Mouse (Mus musculus) liver, adult 2 months (tissue): ENCODE data around the gene Vmn1r21. TPM values are rescaled to one million over a fixed set of nuclear protein-coding genes. Genes with fewer than 3 reads are reported as not detected.
"Not testable (repeated sequence)": the region's sequence is repeated elsewhere in the genome, so short reads cannot be mapped to it uniquely, and the experiment has no call there.

Experiments used
- DNase-seq: peaks from one replicate; pipeline ENCODE4 v3.0.0-alpha.2; 2011; ENCODE audit warnings: low read depth, low spot score; ENCODE audit errors: extremely low read depth
- H3K27ac ChIP-seq: fragments of 200-500 bp; replicated peaks from 2 replicates; pipeline ENCODE4 v1.5.1; 2012; ENCODE audit warnings: low read depth, mild to moderate bottlenecking, control low read depth, inconsistent platforms, low read length; ENCODE audit not compliant: insufficient read depth
- H3K27me3 ChIP-seq: fragments of 200-500 bp; 2 replicates; pipeline ENCODE4 v1.6.1; 2012; ENCODE audit warnings: mild to moderate bottlenecking, moderate library complexity, low read length, inconsistent platforms; ENCODE audit not compliant: control insufficient read depth, insufficient read depth
- H3K36me3 ChIP-seq: fragments of 200-500 bp; 2 replicates; pipeline ENCODE4 v1.6.1; 2012; ENCODE audit warnings: low read length, inconsistent platforms; ENCODE audit not compliant: control insufficient read depth, insufficient read depth
- H3K4me1 ChIP-seq: fragments of 200-500 bp; 2 replicates; pipeline ENCODE4 v1.6.1; 2011; ENCODE audit warnings: low read length; ENCODE audit not compliant: control insufficient read depth, insufficient read depth
- H3K4me3 ChIP-seq: fragments of 200-500 bp; 2 replicates; pipeline ENCODE4 v1.5.1; 2011; ENCODE audit warnings: low read depth, mild to moderate bottlenecking, control low read depth, low read length, moderate library complexity; ENCODE audit not compliant: insufficient read depth
- H3K79me2 ChIP-seq: fragments of 200-500 bp; 2 replicates; pipeline ENCODE4 v1.6.1; 2012; ENCODE audit warnings: inconsistent platforms, mild to moderate bottlenecking, low read length, moderate library complexity; ENCODE audit not compliant: control insufficient read depth, insufficient read depth
- H3K9ac ChIP-seq: fragments of 200-500 bp; 2 replicates; pipeline ENCODE4 v1.6.1; 2012; ENCODE audit warnings: low read depth, mild to moderate bottlenecking, control low read depth, inconsistent platforms, low read length
- CTCF ChIP-seq: fragments of 200-500 bp; IDR thresholded peaks from 2 replicates; pipeline ENCODE4 v1.5.1; 2011; ENCODE audit warnings: low read depth, low read length, control low read depth
- POLR2A ChIP-seq: fragments of 200-500 bp; IDR thresholded peaks from 2 replicates; pipeline ENCODE4 v1.6.1; 2011; ENCODE audit warnings: low read length, control low read depth; ENCODE audit not compliant: insufficient read depth; ENCODE audit errors: extremely low read depth
- WGBS: fragments of 180-500 bp; shearing (Covaris S2); methylation state at CpG from one replicate; pipeline ENCODE4 v1.1.7; 2018; 5-methylcytosine and 5-hydroxymethylcytosine counted together
- polyA plus RNA-seq: library from polyadenylated mRNA; depleted of rRNA; stranded (reverse); fragments of >200 nt; gene quantifications from 2 replicates; pipeline ENCODE4 v1.2.3, GENCODE M21; 2012; rRNA removed
- total RNA-seq: library from RNA; depleted of rRNA; stranded (reverse); fragments of >200 nt; gene quantifications from 2 replicates; pipeline ENCODE4 v1.2.3, GENCODE M21; 2014; rRNA removed

The Vmn1r21 gene
- total RNA-seq (not detected in 2 replicates), polyA plus RNA-seq (not detected in 2 replicates)

DNA sequence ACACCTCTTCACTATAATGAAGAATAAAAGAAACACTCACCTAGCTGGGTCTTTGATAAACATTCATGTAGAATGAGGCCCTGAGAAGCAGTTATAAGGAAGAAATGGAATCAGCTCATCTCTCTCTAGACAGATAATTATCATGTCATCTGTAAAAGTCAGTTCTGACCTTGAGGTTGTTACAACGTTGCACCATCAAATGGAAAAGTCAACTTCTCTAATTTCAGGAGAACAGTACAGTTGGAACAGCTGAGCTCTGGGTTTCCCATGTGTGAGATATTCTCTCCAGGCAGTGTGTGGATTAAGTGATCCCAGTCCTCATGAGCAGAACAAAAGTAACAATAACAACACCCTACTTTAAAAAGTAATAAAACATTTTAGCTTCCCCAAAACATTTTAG lies at the start of gene Vmn1r21:
Vmn1r21 (minus strand) TSS at position 58 of the 400 bp plus-strand sequence.
- H3K79me2 ChIP-seq, result no peaks in the 10 kb centered on the region
- no peak within 1 kb of the TSS for H3K4me3 ChIP-seq
- H3K4me1 ChIP-seq, result no peaks in the 10 kb centered on the region
- no peak within 1 kb of the TSS for H3K27ac ChIP-seq
- 54% methylated on average over 1 of the region's 1 CpGs for WGBS
- H3K9ac ChIP-seq, result no peak within 1 kb of the TSS
- no peak for TF ChIP-seq CTCF
- no peak for TF ChIP-seq POLR2A
- DNase-seq, result no peak
- H3K36me3 ChIP-seq, result no peaks in the 10 kb centered on the region
- H3K27me3 ChIP-seq, result no peaks in the 10 kb centered on the region

DNA sequence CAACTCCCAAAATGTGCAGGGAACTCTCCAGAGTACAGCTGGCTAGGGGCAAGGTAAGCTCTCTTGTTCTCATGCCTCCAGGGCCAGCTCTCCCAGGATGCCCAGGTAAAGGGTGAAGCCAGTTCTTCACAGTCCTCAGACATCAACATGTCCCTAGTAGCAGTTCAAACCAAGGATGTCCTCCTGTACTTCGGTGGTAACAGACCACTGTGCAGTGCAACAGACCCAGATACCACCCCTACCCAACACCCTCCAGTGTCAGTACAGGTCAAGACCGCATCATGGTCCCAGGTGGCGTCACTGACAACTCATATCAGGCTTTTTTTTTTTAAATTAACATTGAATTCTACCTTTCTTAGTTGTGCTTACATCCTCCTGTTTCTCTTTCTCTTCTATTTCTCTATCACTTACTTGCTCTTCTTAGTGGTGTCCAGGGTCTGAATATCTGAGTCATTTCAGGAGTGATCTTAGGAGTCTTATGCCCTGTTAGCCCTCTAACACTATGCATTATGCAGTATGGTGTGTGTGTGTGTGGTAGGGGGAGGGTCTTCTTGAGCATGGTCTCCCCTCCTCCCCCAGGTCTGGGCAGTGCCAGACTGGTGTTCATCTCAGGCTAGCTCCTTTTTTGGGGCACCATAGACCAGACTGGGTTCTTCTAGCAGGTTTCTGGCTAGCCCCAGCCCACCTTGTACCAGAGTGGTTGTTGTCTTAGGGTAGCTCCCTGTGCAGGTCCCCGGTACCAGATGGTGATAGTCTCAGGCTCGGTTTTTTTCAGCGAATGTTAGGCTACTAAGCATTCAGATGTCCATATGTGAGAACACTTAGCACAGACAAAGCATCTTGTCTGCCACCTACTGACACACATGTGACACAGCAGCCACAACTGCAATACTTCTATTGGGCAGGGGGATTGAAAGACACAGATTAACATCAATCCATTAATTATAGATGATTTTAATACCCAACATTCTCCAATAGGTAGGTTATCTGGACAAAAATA lies 9.2 kb upstream of the Vmn1r21 start:
- TF ChIP-seq POLR2A (no peak), CTCF (peak; percentile 47)
- Histone ChIP-seq H3K36me3 (no peaks in the 10 kb centered on the region), H3K9ac (no peak overlapping the region), H3K27me3 (no peaks in the 10 kb centered on the region), H3K27ac (no peak overlapping the region), H3K4me3 (no peak overlapping the region), H3K79me2 (no peaks in the 10 kb centered on the region), H3K4me1 (peaks cover 2% of the 10 kb centered on the region; the same call in 1 of the 2 replicates)
- 46% methylated on average over 6 of the region's 6 CpGs for WGBS
- peak; percentile 31 for DNase-seq

- DNase-seq, result not testable (repeated sequence)
Observed at GRCm38 (mm10) chr6:57851177-57851576, 1.0 kb upstream of the Vmn1r21 start.

DNA sequence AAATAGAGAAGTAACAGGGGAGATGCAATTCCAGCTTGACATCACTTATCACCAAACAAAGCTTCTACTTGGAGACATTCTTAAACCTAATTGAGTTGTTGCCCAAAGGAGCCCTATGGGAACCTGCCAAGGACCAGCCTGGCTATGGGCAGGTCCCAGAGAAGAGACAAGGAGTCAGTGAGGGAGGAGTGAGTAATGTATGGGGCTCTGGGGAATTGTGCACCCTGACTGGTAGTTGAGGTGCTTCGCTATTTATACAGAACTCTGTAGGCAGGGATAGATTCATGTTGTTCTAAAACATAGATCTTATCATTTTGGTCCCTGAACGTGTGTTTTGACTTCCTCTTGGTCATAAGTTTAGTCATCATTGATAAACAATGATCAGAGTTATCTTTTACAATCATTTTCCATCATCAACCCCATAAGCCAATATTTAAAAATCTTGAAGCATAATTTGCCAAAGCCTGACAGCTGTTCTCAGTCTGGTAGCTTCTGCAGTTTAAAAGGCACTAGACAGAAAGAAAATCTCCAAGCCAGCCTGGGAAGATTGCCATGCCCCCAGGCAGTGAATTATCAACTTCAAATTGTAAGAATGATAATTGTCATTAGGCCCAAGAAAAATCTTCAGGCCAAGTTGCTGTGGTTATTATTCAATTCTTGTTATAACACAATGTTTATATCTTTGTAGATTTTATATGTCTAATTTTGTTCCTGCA lies 10.3 kb downstream of the Vmn1r21 start:
- Histone ChIP-seq H3K4me3 (no peak overlapping the region), H3K27ac (no peak overlapping the region), H3K27me3 (no peaks in the 10 kb centered on the region), H3K36me3 (no peaks in the 10 kb centered on the region), H3K4me1 (no peaks in the 10 kb centered on the region), H3K9ac (no peak overlapping the region), H3K79me2 (no peaks in the 10 kb centered on the region)
- DNase-seq, result no peak
- TF ChIP-seq CTCF, result no peak
- TF ChIP-seq POLR2A, result no peak
- 71% methylated on average over 2 of the region's 2 CpGs for WGBS

More at GRCm38 (mm10) chr6:57851177-57851576, 1.0 kb upstream of the Vmn1r21 start:
- H3K36me3 ChIP-seq, H3K79me2 ChIP-seq, H3K9ac ChIP-seq, H3K27ac ChIP-seq, H3K27me3 ChIP-seq, H3K4me3 ChIP-seq, H3K4me1 ChIP-seq: not testable (repeated sequence)
- WGBS, result 87% methylated on average over 5 of the region's 5 CpGs

DNA sequence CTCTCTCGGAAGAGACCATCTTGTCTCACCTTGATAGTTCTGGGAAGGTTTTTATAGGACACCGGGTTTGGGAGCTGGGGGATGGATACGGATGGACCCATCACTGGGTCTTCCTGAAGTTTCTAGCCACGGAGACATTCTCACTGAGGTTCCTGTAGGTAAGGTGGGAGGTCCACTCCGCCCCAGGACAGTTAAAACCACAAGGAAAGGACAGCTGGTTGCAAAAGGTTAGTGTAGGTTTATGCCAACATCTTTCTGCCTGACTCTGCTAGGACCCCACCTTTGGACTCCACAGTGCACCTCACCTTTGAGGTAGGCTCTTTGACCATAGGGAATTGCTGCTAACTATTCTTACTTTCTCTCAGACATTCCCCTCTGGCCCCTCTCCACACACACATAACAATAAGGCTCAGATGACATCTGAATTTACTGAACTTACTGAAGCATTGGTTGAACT lies 24.9 kb downstream of the Vmn1r21 start:
- Histone ChIP-seq H3K4me3 (peak overlapping the region; percentile 93), H3K79me2 (no peaks in the 10 kb centered on the region), H3K9ac (peak overlapping the region; percentile 91), H3K4me1 (no peaks in the 10 kb centered on the region; the same call in 1 of the 2 replicates), H3K27ac (no peak overlapping the region), H3K36me3 (no peaks in the 10 kb centered on the region), H3K27me3 (no peaks in the 10 kb centered on the region; the same call in 1 of the 2 replicates)
- 11% methylated on average over 5 of the region's 5 CpGs for WGBS
- no peak for DNase-seq
- TF ChIP-seq CTCF (no peak), POLR2A (no peak)
